Mouse (Mus musculus) small intestine, adult 2 months (tissue): ENCODE data around the gene Zeb2.

Experiments used
- CTCF ChIP-seq: fragments of 200-500 bp; IDR thresholded peaks from 2 replicates; pipeline ENCODE4 v1.5.1; 2012; ENCODE audit warnings: low read depth, mild to moderate bottlenecking, control low read depth, inconsistent platforms, low read length, moderate library complexity, mixed read lengths; ENCODE audit not compliant: insufficient replicate concordance, insufficient read length; ENCODE audit errors: extremely low read depth
- POLR2A ChIP-seq: fragments of 200-500 bp; IDR thresholded peaks from 2 replicates; pipeline ENCODE4 v1.6.1; 2012; ENCODE audit warnings: low read depth, mild to moderate bottlenecking, control low read depth, inconsistent platforms, low read length, moderate library complexity

- no peak for TF ChIP-seq CTCF
- TF ChIP-seq POLR2A: no peak
Observed at GRCm38 (mm10) chr2:45118121-45118520, 926 bp upstream of the Zeb2 start.
